Mouse (Mus musculus) liver, adult (tissue): ENCODE results near the gene Lmbr1l.

Experiments
- GATA4 ChIP-seq: IDR thresholded peaks from 2 replicates; pipeline ENCODE4 v1.6.1; 2014; ENCODE audit warnings: mild to moderate bottlenecking, low read length; ENCODE audit not compliant: insufficient replicate concordance

Lmbr1l gene

GRCm38 (mm10) chr15:98917538-98918498, at the start of gene Lmbr1l:
Lmbr1l (minus strand) TSS chr15:98918231.
- TF ChIP-seq GATA4: peak; percentile 40; the same call in 1 of the 2 replicates

- TF ChIP-seq GATA4: no peak
Measured at GRCm38 (mm10) chr15:98959531-98959930, 41.5 kb upstream of the Lmbr1l start.

- TF ChIP-seq GATA4: no peak
Measured at GRCm38 (mm10) chr15:98958901-98959420, 40.9 kb upstream of the Lmbr1l start.

- no peak for TF ChIP-seq GATA4
Measured at GRCm38 (mm10) chr15:98957475-98957874, 39.4 kb upstream of the Lmbr1l start.

GRCm38 (mm10) chr15:98956000-98956399, 38.0 kb upstream of the Lmbr1l start:
- no peak for TF ChIP-seq GATA4

GRCm38 (mm10) chr15:98955324-98955723, 37.3 kb upstream of the Lmbr1l start:
- no peak for TF ChIP-seq GATA4

- no peak for TF ChIP-seq GATA4
Measured at GRCm38 (mm10) chr15:98954425-98955253, 36.6 kb upstream of the Lmbr1l start.

GRCm38 (mm10) chr15:98953401-98954356, 35.6 kb upstream of the Lmbr1l start, which contains the start of the genes Gm49450 and Tuba1a:
Gm49450 (minus strand) TSS chr15:98953551.
Tuba1a (minus strand) TSS chr15:98953703.
- TF ChIP-seq GATA4: no peak

GRCm38 (mm10) chr15:98952751-98953400, 34.8 kb upstream of the Lmbr1l start:
- no peak for TF ChIP-seq GATA4

GRCm38 (mm10) chr15:98952063-98952455, 34.0 kb upstream of the Lmbr1l start:
- no peak for TF ChIP-seq GATA4

GRCm38 (mm10) chr15:98949607-98949892, 31.5 kb upstream of the Lmbr1l start:
- TF ChIP-seq GATA4: no peak

- TF ChIP-seq GATA4: no peak
Measured at GRCm38 (mm10) chr15:98948857-98949606, 31.0 kb upstream of the Lmbr1l start.

- no peak for TF ChIP-seq GATA4
Measured at GRCm38 (mm10) chr15:98948382-98948781, 30.4 kb upstream of the Lmbr1l start.
